Mouse (Mus musculus) neural tube, embryonic 14.5 days (tissue): ENCODE measurements at regions not wholly inside any gene's neighbourhood (a gene's known extent, or its start where the extent isn't known, plus 50 kb on each side); places are given as distances from the start of the nearest gene placed in this dataset.
A peak's percentile ranks its signal among the peaks of the same experiment; 100 is the strongest.

Source experiments
- ATAC-seq: fragments of 200-750 bp; cut with Nextera tagmentation; 2 replicates; pipeline ENCODE4 v1.8.0; 2017; ENCODE audit warnings: low read depth, mild to moderate bottlenecking, moderate TSS enrichment, moderate library complexity
- H3K27ac ChIP-seq: fragments of 300-500 bp; sonication (generic); 2 replicates; pipeline ENCODE4 v1.5.1; 2014; ENCODE audit warnings: low read depth, mild to moderate bottlenecking, control low read depth, low read length, moderate library complexity, mixed read lengths
- H3K27me3 ChIP-seq: fragments of 300-500 bp; sonication (generic); 2 replicates; pipeline ENCODE4 v1.6.1; 2014; ENCODE audit warnings: low read length; ENCODE audit not compliant: control insufficient read depth, insufficient read depth
- H3K36me3 ChIP-seq: fragments of 300-500 bp; sonication (generic); 2 replicates; pipeline ENCODE4 v1.6.1; 2014; ENCODE audit warnings: low read length, mixed read lengths; ENCODE audit not compliant: control insufficient read depth, insufficient read depth
- H3K4me1 ChIP-seq: fragments of 300-500 bp; sonication (generic); 2 replicates; pipeline ENCODE4 v1.6.1; 2014; ENCODE audit warnings: low read length; ENCODE audit not compliant: control insufficient read depth, insufficient read depth
- H3K4me2 ChIP-seq: fragments of 300-500 bp; sonication (generic); 2 replicates; pipeline ENCODE4 v1.6.1; 2014; ENCODE audit warnings: mild to moderate bottlenecking, low read depth, low read length, control low read depth
- H3K4me3 ChIP-seq: fragments of 300-500 bp; sonication (generic); 2 replicates; pipeline ENCODE4 v1.5.1; 2014; ENCODE audit warnings: low read depth, low read length, control low read depth, mixed read lengths
- H3K9ac ChIP-seq: fragments of 300-500 bp; sonication (generic); replicated peaks from 2 replicates; pipeline ENCODE4 v1.6.1; 2014; ENCODE audit warnings: low read depth, mild to moderate bottlenecking, control low read depth, low read length, mixed read lengths
- H3K9me3 ChIP-seq: fragments of 300-500 bp; sonication (generic); 2 replicates; pipeline ENCODE4 v1.6.1; 2016; ENCODE audit warnings: low read length; ENCODE audit not compliant: control insufficient read depth
- WGBS: fragments of 180-500 bp; shearing (Covaris S2); extraction: QIAGEN DNeasy Blood & Tissue Kit; methylation state at CpG from one replicate; pipeline ENCODE4 v1.1.7; 2014; 5-methylcytosine and 5-hydroxymethylcytosine counted together

- no peak overlapping the region for H3K9ac ChIP-seq
- no peaks in the 10 kb centered on the region for H3K27me3 ChIP-seq
- 71% methylated on average over 12 of the region's 12 CpGs for WGBS
- no peak overlapping the region for H3K27ac ChIP-seq
- H3K4me3 ChIP-seq: no peak overlapping the region
- no peaks in the 10 kb centered on the region for H3K36me3 ChIP-seq
- H3K4me1 ChIP-seq: peaks cover 10% of the 10 kb centered on the region; the same call in 1 of the 2 replicates
- H3K9me3 ChIP-seq: no peaks in the 10 kb centered on the region
- no peak overlapping the region for H3K4me2 ChIP-seq
- ATAC-seq: no peak
These were observed 349.0 kb upstream of the Mki67 start for GRCm38 (mm10) chr7:136065038-136065678.

GRCm38 (mm10) chr7:136065679-136066055 lies 349.5 kb upstream of the Mki67 start:
- Histone ChIP-seq H3K9ac (no peak overlapping the region), H3K27ac (no peak overlapping the region), H3K4me3 (no peak overlapping the region), H3K4me1 (peaks cover 6% of the 10 kb centered on the region; the same call in 1 of the 2 replicates), H3K36me3 (no peaks in the 10 kb centered on the region), H3K4me2 (no peak overlapping the region), H3K9me3 (no peaks in the 10 kb centered on the region), H3K27me3 (no peaks in the 10 kb centered on the region)
- no peak for ATAC-seq
- 61% methylated on average over 10 of the region's 10 CpGs for WGBS

GRCm38 (mm10) chr7:136070881-136071280 lies 354.7 kb upstream of the Mki67 start:
- H3K9ac ChIP-seq: no peak overlapping the region
- WGBS: 77% methylated on average over 5 of the region's 5 CpGs
- no peak overlapping the region for H3K4me2 ChIP-seq
- H3K36me3 ChIP-seq: no peaks in the 10 kb centered on the region
- H3K4me1 ChIP-seq: no peaks in the 10 kb centered on the region
- H3K9me3 ChIP-seq: no peaks in the 10 kb centered on the region
- no peak for ATAC-seq
- no peak overlapping the region for H3K4me3 ChIP-seq
- no peak overlapping the region for H3K27ac ChIP-seq
- no peaks in the 10 kb centered on the region for H3K27me3 ChIP-seq

GRCm38 (mm10) chr7:136071331-136071730 lies 355.2 kb upstream of the Mki67 start:
- Histone ChIP-seq H3K4me3 (no peak overlapping the region), H3K27me3 (no peaks in the 10 kb centered on the region), H3K4me1 (no peaks in the 10 kb centered on the region), H3K9me3 (no peaks in the 10 kb centered on the region), H3K4me2 (no peak overlapping the region), H3K27ac (no peak overlapping the region), H3K36me3 (no peaks in the 10 kb centered on the region), H3K9ac (no peak overlapping the region)
- no peak for ATAC-seq
- WGBS: 84% methylated on average over 4 of the region's 4 CpGs

- H3K4me1 ChIP-seq: no peaks in the 10 kb centered on the region
- H3K36me3 ChIP-seq: no peaks in the 10 kb centered on the region
- no peaks in the 10 kb centered on the region for H3K9me3 ChIP-seq
- H3K9ac ChIP-seq: no peak overlapping the region
- H3K4me2 ChIP-seq: no peak overlapping the region
- no peak overlapping the region for H3K4me3 ChIP-seq
- ATAC-seq: no peak
- no peak overlapping the region for H3K27ac ChIP-seq
- no peaks in the 10 kb centered on the region for H3K27me3 ChIP-seq
- 58% methylated on average over 6 of the region's 6 CpGs for WGBS
These were observed 357.2 kb upstream of the Mki67 start for GRCm38 (mm10) chr7:136073265-136073799.

- no peaks in the 10 kb centered on the region for H3K9me3 ChIP-seq
- ATAC-seq: no peak
- H3K4me2 ChIP-seq: no peak overlapping the region
- no peaks in the 10 kb centered on the region for H3K4me1 ChIP-seq
- H3K27me3 ChIP-seq: no peaks in the 10 kb centered on the region
- no peaks in the 10 kb centered on the region for H3K36me3 ChIP-seq
- H3K27ac ChIP-seq: no peak overlapping the region
- H3K4me3 ChIP-seq: no peak overlapping the region
- H3K9ac ChIP-seq: no peak overlapping the region
- WGBS: 66% methylated on average over 2 of the region's 2 CpGs
These were observed 357.9 kb upstream of the Mki67 start for GRCm38 (mm10) chr7:136074043-136074442.

- 0 out of 2 replicates have a peak, but pooled peaks have one; percentile 24 for ATAC-seq
- no peaks in the 10 kb centered on the region for H3K27me3 ChIP-seq
- WGBS: 20% methylated on average over 7 of the region's 7 CpGs
- H3K27ac ChIP-seq: peak overlapping the region; percentile 73
- no peak overlapping the region for H3K4me2 ChIP-seq
- no peak overlapping the region for H3K9ac ChIP-seq
- peaks cover 18% of the 10 kb centered on the region for H3K4me1 ChIP-seq
- H3K9me3 ChIP-seq: no peaks in the 10 kb centered on the region
- no peaks in the 10 kb centered on the region for H3K36me3 ChIP-seq
- H3K4me3 ChIP-seq: no peak overlapping the region
These were observed 365.5 kb upstream of the Mki67 start for GRCm38 (mm10) chr7:136081534-136082252.

- Histone ChIP-seq H3K4me2 (no peak overlapping the region), H3K4me1 (peaks cover 18% of the 10 kb centered on the region), H3K36me3 (no peaks in the 10 kb centered on the region), H3K4me3 (no peak overlapping the region), H3K27me3 (no peaks in the 10 kb centered on the region), H3K9ac (no peak overlapping the region), H3K9me3 (no peaks in the 10 kb centered on the region), H3K27ac (peak overlapping the region; percentile 73; the same call in 1 of the 2 replicates)
- peak; percentile 23; the same call in 1 of the 2 replicates for ATAC-seq
- 49% methylated on average over 4 of the region's 4 CpGs for WGBS
These were observed 366.2 kb upstream of the Mki67 start for GRCm38 (mm10) chr7:136082253-136082867.

GRCm38 (mm10) chr7:136083005-136083404 lies 366.8 kb upstream of the Mki67 start:
- Histone ChIP-seq H3K4me3 (no peak overlapping the region), H3K9me3 (no peaks in the 10 kb centered on the region), H3K9ac (no peak overlapping the region), H3K27me3 (no peaks in the 10 kb centered on the region), H3K36me3 (no peaks in the 10 kb centered on the region), H3K4me2 (no peak overlapping the region), H3K4me1 (peaks cover 18% of the 10 kb centered on the region), H3K27ac (peak overlapping the region; percentile 73)
- 25% methylated on average over 10 of the region's 10 CpGs for WGBS
- no peak for ATAC-seq
